Mouse (Mus musculus) kidney, postnatal 10 days (tissue): ENCODE measurements at regions not wholly inside any gene's neighbourhood (a gene's known extent, or its start where the extent isn't known, plus 50 kb on each side); places are given as distances from the start of the nearest gene placed in this dataset.
A peak's percentile ranks its signal among the peaks of the same experiment; 100 is the strongest.

Source experiments
- DNase-seq: peaks from one replicate; pipeline ENCODE4 v3.0.0; 2021; ENCODE audit warnings: mixed read lengths

GRCm38 (mm10) chr1:28677700-28678099 is 102.4 kb downstream of the Gm597 start:
- no peak for DNase-seq

GRCm38 (mm10) chr1:28675336-28675735 is 104.7 kb downstream of the Gm597 start:
- DNase-seq: no peak

DNA sequence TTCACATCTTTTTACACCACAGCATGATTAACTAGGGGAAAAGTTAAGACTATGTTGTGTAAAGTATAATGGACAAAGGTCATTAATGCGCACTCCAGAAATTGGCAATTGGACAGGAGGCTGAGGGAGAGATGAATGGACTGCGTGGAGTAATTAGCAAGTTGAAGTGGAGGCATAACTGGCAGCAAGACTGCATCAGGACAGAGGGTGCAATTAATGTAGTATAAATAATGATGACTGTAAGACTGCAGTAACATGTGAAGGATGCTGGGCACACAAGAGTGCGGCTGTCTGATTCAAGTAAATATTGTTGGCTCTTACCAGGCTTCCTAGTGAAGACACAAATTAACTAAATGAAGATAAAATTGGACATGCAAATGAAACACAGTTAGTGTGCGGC is 139.2 kb downstream of the Gm597 start:
- no peak for DNase-seq

DNA sequence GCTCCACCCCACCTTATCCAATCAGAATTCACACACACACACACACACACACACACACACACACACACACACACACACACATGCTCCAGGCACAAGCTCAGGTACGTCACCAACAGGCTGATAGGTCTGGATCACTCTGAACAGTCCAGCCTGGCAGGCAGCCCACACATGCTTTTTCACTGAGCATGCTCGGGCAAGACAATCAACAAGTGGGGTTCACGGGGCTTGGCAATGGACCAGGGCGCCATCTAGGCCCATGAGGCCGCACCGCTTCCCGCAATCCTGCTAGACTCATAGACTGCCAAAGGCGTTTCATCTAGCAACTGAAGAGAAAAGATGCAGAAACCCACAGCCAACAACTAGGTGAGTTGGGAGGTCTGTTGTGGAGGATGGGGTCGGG is 157.3 kb downstream of the Gm597 start:
- DNase-seq: peak; percentile 4

- no peak for DNase-seq
Observed at GRCm38 (mm10) chr1:28602383-28602782, 177.7 kb downstream of the Gm597 start.

- no peak for DNase-seq
Observed at GRCm38 (mm10) chr1:28565383-28566154, 214.5 kb downstream of the Gm597 start.

GRCm38 (mm10) chr1:28563894-28564293 is 216.2 kb downstream of the Gm597 start:
- DNase-seq: no peak
